Mouse (Mus musculus) gonadal fat pad, adult 2 months (tissue): ENCODE data around the gene Gstm1. TPM values are rescaled to one million over a fixed set of nuclear protein-coding genes. Genes with fewer than 3 reads are reported as not detected.

Experiments
- DNase-seq: peaks from one replicate; pipeline ENCODE4 v3.0.0-alpha.2; 2012; ENCODE audit warnings: low read depth
- polyA plus RNA-seq: library from polyadenylated mRNA; depleted of rRNA; stranded (reverse); fragments of >200 nt; gene quantifications from 2 replicates; pipeline ENCODE4 v1.2.3, GENCODE M21; 2012; rRNA removed

Gstm1 gene
- polyA plus RNA-seq, 1 experiment = 1,330 TPM

- no peak for DNase-seq
Observed at GRCm38 (mm10) chr3:107966631-107967030, 51.1 kb downstream of the Gstm1 start.

- DNase-seq = no peak
Observed at GRCm38 (mm10) chr3:107965592-107965991, 52.2 kb downstream of the Gstm1 start.

- no peak for DNase-seq
Observed at GRCm38 (mm10) chr3:107964656-107965308, 53.0 kb downstream of the Gstm1 start.

- DNase-seq = no peak
Observed at GRCm38 (mm10) chr3:107964026-107964425, 53.7 kb downstream of the Gstm1 start.

Other genes with a start within 250 kb of the Gstm1 start
- gene Eps8l3, start 140.7 kb downstream of the Gstm1 start, polyA plus RNA-seq = 0.38 and 0.52 TPM in 2 replicates
- gene Gstm5, start 122.2 kb downstream of the Gstm1 start, polyA plus RNA-seq = 163 and 175 TPM in 2 replicates
- 973 and 992 TPM in 2 replicates for gene Gstm7, start 86.2 kb downstream of the Gstm1 start, polyA plus RNA-seq
- gene Gstm6, start 74.2 kb downstream of the Gstm1 start, polyA plus RNA-seq = 96.3 and 174 TPM in 2 replicates
- gene Gstm3, start 48.7 kb downstream of the Gstm1 start, polyA plus RNA-seq = 0.26 and 0.86 TPM in 2 replicates
- gene Gstm2, start 31.5 kb downstream of the Gstm1 start, polyA plus RNA-seq = 925 and 961 TPM in 2 replicates
- gene Gstm4, start 26.9 kb upstream of the Gstm1 start, polyA plus RNA-seq = 55.6 and 65.3 TPM in 2 replicates
- 62.8 and 73.1 TPM in 2 replicates for gene Ampd2, start 68.7 kb upstream of the Gstm1 start, polyA plus RNA-seq
- 4.6 and 7.9 TPM in 2 replicates for gene Gnat2, start 74.8 kb upstream of the Gstm1 start, polyA plus RNA-seq
- 35.9 and 46.2 TPM in 2 replicates for gene Gnai3, start 128.2 kb upstream of the Gstm1 start, polyA plus RNA-seq
- gene Gpr61, start 136.9 kb upstream of the Gstm1 start, polyA plus RNA-seq = not detected in 2 replicates
- gene Amigo1, start 168.4 kb upstream of the Gstm1 start, polyA plus RNA-seq = 15.5 and 16.7 TPM in 2 replicates
- gene Cyb561d1, start 183.2 kb upstream of the Gstm1 start, polyA plus RNA-seq = 9.1 and 9.6 TPM in 2 replicates
- 6.8 and 7.8 TPM in 2 replicates for gene Atxn7l2, start 193.0 kb upstream of the Gstm1 start, polyA plus RNA-seq
- 1.8 and 2.1 TPM in 2 replicates for gene Sypl2, start 208.7 kb upstream of the Gstm1 start, polyA plus RNA-seq
- gene Psma5, start 239.0 kb upstream of the Gstm1 start, polyA plus RNA-seq = 63.6 and 79.8 TPM in 2 replicates